Mouse (Mus musculus): Measurements from ENCODE around the gene Ppm1g. TPM values are rescaled to one million over a fixed set of nuclear protein-coding genes. Genes with fewer than 3 reads are reported as not detected.

Gene Ppm1g
- polyA plus RNA-seq, 1 experiment from 2014 or later = 145 TPM

DNA sequence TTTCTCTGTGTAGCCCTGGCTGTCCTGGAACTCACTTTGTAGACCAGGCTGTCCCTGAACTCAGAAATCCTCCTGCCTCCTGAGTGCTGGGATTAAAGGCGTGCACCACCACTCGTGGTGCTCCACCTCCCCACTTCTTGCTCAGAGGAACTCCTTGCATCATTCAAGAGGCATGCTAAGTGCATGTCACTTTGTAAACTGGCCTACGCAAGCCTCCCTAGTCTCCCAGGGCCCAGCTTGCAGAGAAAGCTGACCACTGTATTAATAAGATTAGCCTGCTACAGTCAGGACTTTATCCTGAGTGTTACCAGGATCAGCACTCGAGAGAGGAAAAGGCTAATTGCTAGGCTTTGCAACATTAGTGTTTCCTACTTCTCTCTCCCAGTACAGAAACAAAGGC is 51.9 kb downstream of the Ppm1g start:
- WGBS = 93% methylated on average over 4 of the region's 4 CpGs
- H3K9ac ChIP-seq (ENCODE audit: low read length) = no peak overlapping the region
- H3K4me2 ChIP-seq (ENCODE audit: low read length) = no peak overlapping the region
- no peaks in the 10 kb centered on the region for H3K9me3 ChIP-seq (ENCODE audit: control insufficient read depth, low read length)
- no peak for DNase-seq (ENCODE audit: low spot score)
- no peak overlapping the region for H3K27ac ChIP-seq (ENCODE audit: low read depth)
- H3K4me3 ChIP-seq (ENCODE audit: low read depth, low read length) = no peak overlapping the region
- H3K4me1 ChIP-seq (replicated peaks; ENCODE audit: control insufficient read depth, insufficient read depth, low read length) = no peaks in the 10 kb centered on the region
- ATAC-seq (replicated peaks; ENCODE audit: low FRiP score, low TSS enrichment, low read depth) = no peak
- peaks cover 93% of the 10 kb centered on the region for H3K36me3 ChIP-seq (ENCODE audit: control insufficient read depth, insufficient read depth, low read length)
- no peaks in the 10 kb centered on the region for H3K27me3 ChIP-seq (replicated peaks; ENCODE audit: control insufficient read depth, insufficient read depth, low read length)

DNA sequence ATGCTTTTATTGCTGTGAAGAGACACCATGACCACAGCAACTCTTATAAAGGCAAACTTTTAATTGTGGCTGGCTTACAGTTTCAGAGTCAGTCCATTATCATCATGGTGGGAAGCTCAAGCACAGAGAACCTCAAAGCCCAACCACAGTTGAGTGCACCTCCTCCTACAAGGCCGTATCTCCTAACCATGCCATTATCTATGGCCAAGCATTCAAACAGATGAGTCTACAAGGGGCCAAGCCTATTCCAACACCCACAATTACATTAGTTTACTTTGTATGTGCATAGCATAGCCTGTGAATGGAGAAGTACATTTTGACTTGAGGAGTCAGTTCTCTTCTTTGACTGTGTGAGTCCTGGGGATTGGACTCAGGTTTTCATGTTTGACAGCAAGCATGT is 55.6 kb downstream of the Ppm1g start:
- H3K27ac ChIP-seq (ENCODE audit: low read depth) = no peak overlapping the region
- no peak overlapping the region for H3K4me2 ChIP-seq (ENCODE audit: low read length)
- no peak for DNase-seq (ENCODE audit: low spot score)
- peaks cover 89% of the 10 kb centered on the region for H3K36me3 ChIP-seq (ENCODE audit: control insufficient read depth, insufficient read depth, low read length)
- H3K27me3 ChIP-seq (replicated peaks; ENCODE audit: control insufficient read depth, insufficient read depth, low read length) = no peaks in the 10 kb centered on the region
- H3K4me1 ChIP-seq (replicated peaks; ENCODE audit: control insufficient read depth, insufficient read depth, low read length) = no peaks in the 10 kb centered on the region
- H3K4me3 ChIP-seq (ENCODE audit: low read depth, low read length) = no peak overlapping the region
- no peaks in the 10 kb centered on the region for H3K9me3 ChIP-seq (ENCODE audit: control insufficient read depth, low read length)
- 89% methylated on average over 1 of the region's 1 CpGs for WGBS
- no peak overlapping the region for H3K9ac ChIP-seq (ENCODE audit: low read length)
- no peak for ATAC-seq (replicated peaks; ENCODE audit: low FRiP score, low TSS enrichment, low read depth)

DNA sequence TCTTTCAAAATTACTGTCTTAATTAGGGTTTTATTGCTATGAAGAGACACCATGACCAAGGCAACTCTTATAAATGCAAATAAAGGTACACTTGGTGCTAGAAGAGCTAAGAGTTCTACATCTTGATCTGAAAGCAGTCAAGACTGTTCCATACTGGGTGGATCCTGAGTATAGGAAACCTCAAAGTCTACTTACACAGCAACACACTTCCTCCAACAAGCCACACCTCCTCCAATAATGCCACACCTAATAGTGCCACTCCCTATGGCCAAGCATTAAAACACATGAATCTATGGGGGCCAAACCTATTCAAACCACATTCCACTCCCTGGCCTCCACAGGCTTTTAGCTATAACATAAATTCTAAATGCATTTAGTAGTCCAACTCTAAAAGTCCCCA is 58.0 kb downstream of the Ppm1g start:
- DNase-seq (ENCODE audit: low spot score) (no peak), ATAC-seq (replicated peaks; ENCODE audit: low FRiP score, low TSS enrichment, low read depth) (no peak)
- Histone ChIP-seq H3K4me3 (ENCODE audit: low read depth, low read length) (no peak overlapping the region), H3K4me2 (ENCODE audit: low read length) (no peak overlapping the region), H3K9ac (ENCODE audit: low read length) (no peak overlapping the region), H3K36me3 (ENCODE audit: control insufficient read depth, insufficient read depth, low read length) (peaks cover 89% of the 10 kb centered on the region), H3K27me3 (replicated peaks; ENCODE audit: control insufficient read depth, insufficient read depth, low read length) (no peaks in the 10 kb centered on the region), H3K27ac (ENCODE audit: low read depth) (no peak overlapping the region), H3K9me3 (ENCODE audit: control insufficient read depth, low read length) (no peaks in the 10 kb centered on the region), H3K4me1 (replicated peaks; ENCODE audit: control insufficient read depth, insufficient read depth, low read length) (no peaks in the 10 kb centered on the region)

DNA sequence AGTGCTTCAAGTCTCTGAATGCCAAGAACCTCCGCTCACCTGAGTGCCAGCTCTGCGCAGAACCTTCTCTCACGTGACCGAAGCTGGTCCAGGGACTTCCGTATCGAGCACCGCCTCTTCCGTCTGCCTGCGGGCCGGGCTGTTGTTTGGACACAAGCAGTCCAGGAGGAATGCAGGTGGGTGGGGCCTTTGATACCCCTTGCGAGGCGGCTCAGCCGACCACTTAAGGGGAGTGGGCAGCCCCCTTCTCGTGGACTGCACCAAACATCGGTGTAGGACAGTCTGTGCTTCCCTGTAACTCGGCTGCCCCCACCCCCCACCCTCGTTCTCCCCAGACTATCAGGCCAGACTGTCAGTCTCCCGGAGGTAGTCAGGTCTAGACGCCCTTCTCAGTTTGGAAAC is 66.3 kb downstream of the Ppm1g start, which contains the start of gene Mpv17:
TSS of gene Mpv17 (minus strand) at position 100 of the 402 bp plus-strand sequence.
- ATAC-seq (replicated peaks; ENCODE audit: low FRiP score, low TSS enrichment, low read depth) = peak; percentile 94
- 1% methylated on average over 19 of the region's 19 CpGs for WGBS
- H3K27ac ChIP-seq (ENCODE audit: low read depth) = peak within 1 kb of the TSS; percentile 23; the same call in 1 of the 2 replicates
- peak within 1 kb of the TSS; percentile 96 for H3K4me2 ChIP-seq (ENCODE audit: low read length)
- H3K4me1 ChIP-seq (replicated peaks; ENCODE audit: control insufficient read depth, insufficient read depth, low read length) = no peaks in the 10 kb centered on the region; the same call in 1 of the 2 replicates
- H3K4me3 ChIP-seq (ENCODE audit: low read depth, low read length) = peak within 1 kb of the TSS; percentile 74
- H3K9ac ChIP-seq (ENCODE audit: low read length) = peak within 1 kb of the TSS; percentile 56
- DNase-seq (ENCODE audit: low spot score) = peak; percentile 87
- peaks cover 39% of the 10 kb centered on the region for H3K36me3 ChIP-seq (ENCODE audit: control insufficient read depth, insufficient read depth, low read length)
- no peaks in the 10 kb centered on the region for H3K27me3 ChIP-seq (replicated peaks; ENCODE audit: control insufficient read depth, insufficient read depth, low read length)
- H3K9me3 ChIP-seq (ENCODE audit: control insufficient read depth, low read length) = no peaks in the 10 kb centered on the region

DNA sequence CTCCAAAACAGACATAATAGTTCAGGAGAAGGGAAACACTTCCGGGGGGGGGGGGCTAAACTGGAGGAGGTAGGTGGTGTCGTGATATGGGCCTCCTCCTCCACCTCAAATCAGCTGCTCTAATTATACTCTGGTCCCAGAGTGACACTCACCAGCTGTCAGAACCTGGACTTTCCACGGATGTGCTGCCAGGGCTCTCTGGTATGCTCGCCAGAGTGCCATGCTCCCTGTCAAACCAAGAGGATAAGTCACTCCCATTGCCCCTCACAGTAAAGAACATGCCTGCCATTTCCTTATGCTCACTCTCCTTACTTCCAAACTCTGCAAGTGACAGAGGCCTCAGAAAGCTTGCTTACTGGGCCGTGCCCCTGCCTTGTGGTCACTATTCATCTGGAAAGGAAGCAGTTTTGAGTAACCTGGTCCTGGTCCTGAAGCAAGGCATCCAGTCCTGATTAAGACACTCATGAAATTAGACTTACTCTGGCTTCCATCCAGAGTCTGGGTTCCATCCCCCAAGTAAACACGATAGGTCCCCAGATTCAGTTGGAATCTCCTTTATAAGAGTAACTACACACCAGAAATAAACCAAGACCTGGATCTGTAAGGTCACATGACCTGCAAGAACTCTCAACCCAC is 66.9 kb downstream of the Ppm1g start:
- ATAC-seq (replicated peaks; ENCODE audit: low FRiP score, low TSS enrichment, low read depth) = peak; percentile 13
- 28% methylated on average over 6 of the region's 6 CpGs for WGBS
- no peak for DNase-seq (ENCODE audit: low spot score)
- Histone ChIP-seq H3K36me3 (ENCODE audit: control insufficient read depth, insufficient read depth, low read length) (peaks cover 34% of the 10 kb centered on the region), H3K27me3 (replicated peaks; ENCODE audit: control insufficient read depth, insufficient read depth, low read length) (no peaks in the 10 kb centered on the region), H3K4me2 (ENCODE audit: low read length) (peak overlapping the region; percentile 96), H3K27ac (ENCODE audit: low read depth) (peak overlapping the region; percentile 23; the same call in 1 of the 2 replicates), H3K4me3 (ENCODE audit: low read depth, low read length) (peak overlapping the region; percentile 74), H3K4me1 (replicated peaks; ENCODE audit: control insufficient read depth, insufficient read depth, low read length) (no peaks in the 10 kb centered on the region; the same call in 1 of the 2 replicates), H3K9me3 (ENCODE audit: control insufficient read depth, low read length) (no peaks in the 10 kb centered on the region), H3K9ac (ENCODE audit: low read length) (peak overlapping the region; percentile 56)

Other genes with a start within 250 kb of the Ppm1g start
- 170 and 178 TPM in 2 replicates for gene Atraid, start 172.4 kb downstream of the Ppm1g start, polyA plus RNA-seq (2014; fragmentation: Nextera tagmentation; extraction: Ambion mirVana)
- gene Slc5a6, start 171.8 kb downstream of the Ppm1g start, polyA plus RNA-seq (2014; fragmentation: Nextera tagmentation; extraction: Ambion mirVana) = 12.2 and 12.3 TPM in 2 replicates
- gene Cad, start 165.9 kb downstream of the Ppm1g start, polyA plus RNA-seq (2014; fragmentation: Nextera tagmentation; extraction: Ambion mirVana) = 31.2 and 32.4 TPM in 2 replicates
- gene Dnajc5g, start 114.4 kb downstream of the Ppm1g start, polyA plus RNA-seq (2014; fragmentation: Nextera tagmentation; extraction: Ambion mirVana) = not detected in 2 replicates
- gene Slc30a3, start 112.5 kb downstream of the Ppm1g start, polyA plus RNA-seq (2014; fragmentation: Nextera tagmentation; extraction: Ambion mirVana) = 0.20 and 0.23 TPM in 2 replicates
- gene Trim54, start 104.0 kb downstream of the Ppm1g start, polyA plus RNA-seq (2014; fragmentation: Nextera tagmentation; extraction: Ambion mirVana) = not detected in 2 replicates
- gene Ucn, start 81.9 kb downstream of the Ppm1g start, polyA plus RNA-seq (2014; fragmentation: Nextera tagmentation; extraction: Ambion mirVana) = not detected in 2 replicates
- gene Mpv17, start 66.4 kb downstream of the Ppm1g start, polyA plus RNA-seq (2014; fragmentation: Nextera tagmentation; extraction: Ambion mirVana) = 62.2 and 72.5 TPM in 2 replicates
- 1.3 TPM in 2 replicates for gene Gm29609, start 40.8 kb downstream of the Ppm1g start, polyA plus RNA-seq (2014; fragmentation: Nextera tagmentation; extraction: Ambion mirVana)
- 70.3 and 74.9 TPM in 2 replicates for gene Gtf3c2, start 40.5 kb downstream of the Ppm1g start, polyA plus RNA-seq (2014; fragmentation: Nextera tagmentation; extraction: Ambion mirVana)
- gene Snx17, start 27.5 kb downstream of the Ppm1g start, polyA plus RNA-seq (2014; fragmentation: Nextera tagmentation; extraction: Ambion mirVana) = 127 and 134 TPM in 2 replicates
- gene Eif2b4, start 27.3 kb downstream of the Ppm1g start, polyA plus RNA-seq (2014; fragmentation: Nextera tagmentation; extraction: Ambion mirVana) = 63.6 and 65.0 TPM in 2 replicates
- 5.1 and 5.2 TPM in 2 replicates for gene Zfp513, start 18.4 kb downstream of the Ppm1g start, polyA plus RNA-seq (2014; fragmentation: Nextera tagmentation; extraction: Ambion mirVana)
- gene Nrbp1, start 20.2 kb upstream of the Ppm1g start, polyA plus RNA-seq (2014; fragmentation: Nextera tagmentation; extraction: Ambion mirVana) = 138 and 158 TPM in 2 replicates
- gene Gm9970, start 20.5 kb upstream of the Ppm1g start, polyA plus RNA-seq (2014; fragmentation: Nextera tagmentation; extraction: Ambion mirVana) = 0.48 and 0.60 TPM in 2 replicates
- 59.4 and 71.9 TPM in 2 replicates for gene Krtcap3, start 31.0 kb upstream of the Ppm1g start, polyA plus RNA-seq (2014; fragmentation: Nextera tagmentation; extraction: Ambion mirVana)
- gene Ift172, start 70.4 kb upstream of the Ppm1g start, polyA plus RNA-seq (2014; fragmentation: Nextera tagmentation; extraction: Ambion mirVana) = 29.5 and 30.6 TPM in 2 replicates
- 39.9 and 41.9 TPM in 2 replicates for gene Fndc4, start 75.4 kb upstream of the Ppm1g start, polyA plus RNA-seq (2014; fragmentation: Nextera tagmentation; extraction: Ambion mirVana)
- 0.42 and 0.60 TPM in 2 replicates for gene Gckr, start 76.8 kb upstream of the Ppm1g start, polyA plus RNA-seq (2014; fragmentation: Nextera tagmentation; extraction: Ambion mirVana)
- gene Zfp512, start 231.7 kb upstream of the Ppm1g start, polyA plus RNA-seq (2014; fragmentation: Nextera tagmentation; extraction: Ambion mirVana) = 43.7 and 48.4 TPM in 2 replicates

Data from intestine, embryonic 14.5 days (tissue).